Mouse (Mus musculus) kidney, embryonic 15.5 days (tissue): ENCODE measurements at regions not wholly inside any gene's neighbourhood (a gene's known extent, or its start where the extent isn't known, plus 50 kb on each side); places are given as distances from the start of the nearest gene placed in this dataset.

Experiments
- ATAC-seq: fragments of 200-750 bp; cut with Nextera tagmentation; replicated peaks from 2 replicates; pipeline ENCODE4 v1.8.0; 2017; ENCODE audit warnings: moderate TSS enrichment; ENCODE audit not compliant: low FRiP score
- H3K27ac ChIP-seq: fragments of 300-500 bp; sonication (generic); 2 replicates; pipeline ENCODE4 v1.5.1; 2015; ENCODE audit warnings: mild to moderate bottlenecking, inconsistent platforms
- H3K27me3 ChIP-seq: fragments of 300-500 bp; sonication (generic); 2 replicates; pipeline ENCODE4 v1.6.1; 2015; ENCODE audit warnings: inconsistent platforms
- H3K36me3 ChIP-seq: fragments of 300-500 bp; sonication (generic); 2 replicates; pipeline ENCODE4 v1.6.1; 2015; ENCODE audit warnings: inconsistent platforms
- H3K4me1 ChIP-seq: fragments of 300-500 bp; sonication (generic); 2 replicates; pipeline ENCODE4 v1.6.1; 2015; ENCODE audit warnings: inconsistent platforms
- H3K4me2 ChIP-seq: fragments of 300-500 bp; sonication (generic); 2 replicates; pipeline ENCODE4 v1.6.1; 2015; ENCODE audit warnings: moderate library complexity, mild to moderate bottlenecking, inconsistent platforms
- H3K4me3 ChIP-seq: fragments of 300-500 bp; sonication (generic); replicated peaks from 2 replicates; pipeline ENCODE4 v1.5.1; 2015; ENCODE audit warnings: mild to moderate bottlenecking, inconsistent platforms
- H3K9ac ChIP-seq: fragments of 300-500 bp; sonication (generic); 2 replicates; pipeline ENCODE4 v1.6.1; 2015; ENCODE audit warnings: mild to moderate bottlenecking, inconsistent platforms
- H3K9me3 ChIP-seq: fragments of 300-500 bp; sonication (generic); replicated peaks from 2 replicates; pipeline ENCODE4 v1.6.1; 2016; ENCODE audit warnings: inconsistent platforms
- WGBS: fragments of 180-500 bp; shearing (Covaris S2); methylation state at CpG from one replicate; pipeline ENCODE4 v1.1.7; 2015; ENCODE audit warnings: mixed read lengths; 5-methylcytosine and 5-hydroxymethylcytosine counted together

- Histone ChIP-seq H3K9me3 (no peaks in the 10 kb centered on the region), H3K4me3 (no peak overlapping the region), H3K4me1 (no peaks in the 10 kb centered on the region), H3K4me2 (no peak overlapping the region), H3K27ac (no peak overlapping the region), H3K9ac (no peak overlapping the region), H3K36me3 (no peaks in the 10 kb centered on the region), H3K27me3 (no peaks in the 10 kb centered on the region)
- 59% methylated on average over 7 of the region's 7 CpGs for WGBS
- no peak for ATAC-seq
Measured at GRCm38 (mm10) chr4:98188944-98189343, 194.2 kb downstream of the Tm2d1 start.

- H3K4me1 ChIP-seq: peaks cover 2% of the 10 kb centered on the region
- H3K9ac ChIP-seq: no peak overlapping the region
- no peak for ATAC-seq
- no peaks in the 10 kb centered on the region for H3K36me3 ChIP-seq
- H3K4me3 ChIP-seq: no peak overlapping the region
- H3K27ac ChIP-seq: no peak overlapping the region
- no peaks in the 10 kb centered on the region for H3K27me3 ChIP-seq
- no peaks in the 10 kb centered on the region for H3K9me3 ChIP-seq
- no peak overlapping the region for H3K4me2 ChIP-seq
- 98% methylated on average over 2 of the region's 2 CpGs for WGBS
Measured at GRCm38 (mm10) chr4:98187038-98187437, 196.1 kb downstream of the Tm2d1 start.

- H3K4me2 ChIP-seq: no peak overlapping the region
- H3K36me3 ChIP-seq: no peaks in the 10 kb centered on the region
- no peak overlapping the region for H3K4me3 ChIP-seq
- no peaks in the 10 kb centered on the region for H3K27me3 ChIP-seq
- no peak overlapping the region for H3K9ac ChIP-seq
- H3K9me3 ChIP-seq: no peaks in the 10 kb centered on the region
- no peak for ATAC-seq
- 35% methylated on average over 4 of the region's 4 CpGs for WGBS
- peaks cover 7% of the 10 kb centered on the region for H3K4me1 ChIP-seq
- H3K27ac ChIP-seq: no peak overlapping the region
Measured at GRCm38 (mm10) chr4:98182053-98182355, 201.1 kb downstream of the Tm2d1 start.

- no peak for ATAC-seq
- no peak overlapping the region for H3K4me3 ChIP-seq
- H3K27me3 ChIP-seq: no peaks in the 10 kb centered on the region
- H3K4me1 ChIP-seq: peaks cover 7% of the 10 kb centered on the region
- H3K9me3 ChIP-seq: no peaks in the 10 kb centered on the region
- H3K4me2 ChIP-seq: no peak overlapping the region
- H3K27ac ChIP-seq: no peak overlapping the region
- 71% methylated on average over 12 of the region's 12 CpGs for WGBS
- no peaks in the 10 kb centered on the region for H3K36me3 ChIP-seq
- H3K9ac ChIP-seq: no peak overlapping the region
Measured at GRCm38 (mm10) chr4:98181185-98182052, 201.7 kb downstream of the Tm2d1 start.

- ATAC-seq: no peak
- H3K27ac ChIP-seq: no peak overlapping the region
- no peak overlapping the region for H3K4me2 ChIP-seq
Measured at GRCm38 (mm10) chr4:98180336-98180735, 202.8 kb downstream of the Tm2d1 start.

More at GRCm38 (mm10) chr4:98180336-98180735, 202.8 kb downstream of the Tm2d1 start:
- no peaks in the 10 kb centered on the region for H3K27me3 ChIP-seq
- H3K4me3 ChIP-seq: no peak overlapping the region
- H3K4me1 ChIP-seq: peaks cover 7% of the 10 kb centered on the region
- WGBS: 61% methylated on average over 10 of the region's 10 CpGs
- no peaks in the 10 kb centered on the region for H3K9me3 ChIP-seq
- H3K36me3 ChIP-seq: no peaks in the 10 kb centered on the region
- no peak overlapping the region for H3K9ac ChIP-seq
